Mouse (Mus musculus) adrenal gland, postnatal 36 days (tissue): ENCODE data around the gene Cacna2d1. TPM values are rescaled to one million over a fixed set of nuclear protein-coding genes. Genes with fewer than 3 reads are reported as not detected.

Source experiments
- DNase-seq, 2 experiments: peaks; one replicate each; pipeline ENCODE4 v3.0.0; 2021; ENCODE audit warnings: mixed read lengths in 1 of 2
- total RNA-seq, 2 experiments: library from RNA; stranded (reverse); gene quantifications; 2 replicates each; pipeline ENCODE4 v1.2.3; 2021

Cacna2d1 gene
- total RNA-seq, 2 experiments from 2014 or later: 90.2 to 130 TPM

GRCm38 (mm10) chr5:15982573-15982972 is 48.1 kb downstream of the Cacna2d1 start:
- no peak for DNase-seq

GRCm38 (mm10) chr5:15983354-15983753 is 48.9 kb downstream of the Cacna2d1 start:
- DNase-seq: no peak

DNA sequence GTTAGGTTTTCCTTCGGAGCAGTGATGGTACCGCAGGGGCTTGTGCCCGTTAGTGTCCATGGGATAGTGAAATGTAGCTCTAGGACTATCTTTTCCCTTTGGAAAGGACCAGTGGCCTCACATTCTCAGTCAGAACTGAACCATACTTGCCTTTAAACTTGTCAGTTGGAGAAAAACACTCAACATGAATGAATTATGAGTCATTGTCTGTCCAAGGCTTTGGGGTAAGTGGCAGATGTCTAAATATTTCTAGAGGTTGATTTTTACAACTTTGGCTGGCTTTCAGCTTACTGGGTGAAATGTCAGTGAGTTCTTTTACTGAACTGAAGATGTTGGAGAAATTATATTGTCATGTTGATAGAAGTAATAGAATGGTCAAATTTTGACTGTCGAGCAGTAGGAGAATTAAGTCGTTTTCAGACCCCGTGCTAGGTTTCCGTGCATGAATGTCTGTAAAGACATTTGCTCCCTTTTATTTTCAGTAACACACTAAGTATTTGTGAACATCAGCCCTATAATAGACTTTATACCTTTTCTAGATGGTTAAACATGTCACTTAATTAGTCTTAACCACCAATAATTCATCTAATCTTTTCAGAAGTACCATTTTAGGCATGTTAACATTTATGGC is 50.9 kb downstream of the Cacna2d1 start:
- DNase-seq: no peak

- no peak for DNase-seq
Observed at GRCm38 (mm10) chr5:15985901-15986300, 51.4 kb downstream of the Cacna2d1 start.

GRCm38 (mm10) chr5:15991428-15992139 is 57.1 kb downstream of the Cacna2d1 start:
- DNase-seq: no peak

- DNase-seq: no peak
Observed at GRCm38 (mm10) chr5:15993252-15993944, 58.9 kb downstream of the Cacna2d1 start.

DNA sequence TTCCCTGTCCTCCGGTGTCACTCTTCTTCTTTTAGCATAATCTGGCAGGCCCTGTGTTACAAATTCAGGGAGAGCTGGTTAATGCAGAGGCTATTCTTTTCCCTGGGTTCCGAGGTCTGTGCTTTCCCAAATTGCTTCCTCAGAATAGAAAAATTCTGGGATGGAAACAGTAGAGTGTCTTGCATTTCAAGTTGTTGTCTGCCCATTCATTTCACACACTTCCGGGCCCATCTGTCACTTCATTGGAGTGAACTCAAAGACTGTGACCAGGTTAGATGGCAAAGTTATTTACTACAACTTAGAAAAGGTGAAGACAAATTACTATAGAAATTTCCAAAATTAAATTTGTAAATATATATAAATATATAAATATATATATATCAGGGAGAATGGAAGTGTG is 62.7 kb downstream of the Cacna2d1 start:
- DNase-seq: no peak

DNA sequence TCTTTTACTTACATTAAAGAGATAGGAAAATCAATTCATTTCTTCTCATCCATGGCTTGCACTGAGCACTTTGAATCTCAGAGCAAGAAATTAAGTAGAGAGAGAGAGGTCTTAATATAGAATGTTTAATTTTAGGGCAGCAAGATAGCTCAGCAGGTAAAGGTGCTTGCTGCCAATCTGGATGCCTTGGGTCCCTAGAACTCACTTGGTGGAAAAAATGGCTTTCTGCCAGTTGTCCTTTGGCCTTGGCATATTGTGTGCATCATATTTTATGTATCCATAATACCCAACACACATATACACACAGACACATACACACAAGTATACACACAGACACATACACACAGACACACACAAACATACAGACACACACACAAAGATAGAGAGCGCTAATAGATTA is 63.3 kb downstream of the Cacna2d1 start:
- no peak for DNase-seq

GRCm38 (mm10) chr5:16000917-16001316 is 66.4 kb downstream of the Cacna2d1 start:
- peak; percentile 22 to 27 for DNase-seq

DNA sequence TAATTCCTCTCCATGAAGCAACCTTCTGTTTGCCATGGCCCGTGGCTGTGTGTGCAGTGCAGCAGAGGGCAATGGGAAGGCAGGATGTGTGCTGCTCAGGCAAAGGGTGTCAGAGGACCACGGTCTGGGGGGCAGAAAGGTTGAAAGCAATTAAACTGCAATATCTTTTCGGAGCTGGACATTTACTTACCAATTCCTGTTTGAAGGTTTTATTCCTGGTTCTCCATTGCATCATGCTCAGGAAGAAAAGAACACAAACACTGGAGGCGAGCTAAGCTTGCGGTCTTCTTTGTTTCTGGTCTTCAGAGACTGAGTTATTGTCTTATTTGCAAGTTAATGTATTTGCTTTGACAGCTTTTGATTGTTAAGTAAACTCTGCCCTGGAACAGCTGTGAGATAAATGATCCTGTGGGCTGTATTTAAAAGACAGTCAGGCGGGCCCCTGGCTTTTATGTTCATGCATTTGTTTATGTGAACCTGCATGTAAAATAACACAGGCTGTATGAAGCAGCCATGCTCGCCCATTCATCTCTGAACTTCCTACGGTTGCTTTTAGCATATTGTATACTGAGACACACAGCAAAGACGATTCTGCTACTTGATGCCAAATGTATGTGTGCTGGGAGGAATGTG is 68.1 kb downstream of the Cacna2d1 start:
- DNase-seq: peak in 1 of 2 experiments; percentile 6

DNA sequence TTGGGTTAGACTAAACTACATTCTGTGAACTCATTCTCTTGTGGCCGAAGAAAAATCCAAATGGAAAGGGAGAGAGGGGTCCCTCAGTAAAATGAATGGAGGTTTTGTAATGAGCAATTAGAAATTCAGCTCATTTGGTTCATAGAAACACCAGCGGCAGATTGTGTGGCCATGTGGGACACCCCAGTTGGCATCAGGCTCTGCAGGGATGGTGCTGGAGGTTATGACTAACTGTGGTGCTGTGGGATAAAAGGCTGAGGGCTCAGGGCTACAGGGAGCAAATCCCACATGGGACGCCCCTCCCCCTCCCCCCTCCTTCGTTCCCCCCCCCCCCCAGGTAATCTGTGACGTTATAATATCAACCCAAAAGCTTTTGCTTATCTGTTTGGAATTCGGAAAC is 69.8 kb downstream of the Cacna2d1 start:
- no peak for DNase-seq

- DNase-seq: no peak
Observed at GRCm38 (mm10) chr5:16006964-16007363, 72.5 kb downstream of the Cacna2d1 start.

DNA sequence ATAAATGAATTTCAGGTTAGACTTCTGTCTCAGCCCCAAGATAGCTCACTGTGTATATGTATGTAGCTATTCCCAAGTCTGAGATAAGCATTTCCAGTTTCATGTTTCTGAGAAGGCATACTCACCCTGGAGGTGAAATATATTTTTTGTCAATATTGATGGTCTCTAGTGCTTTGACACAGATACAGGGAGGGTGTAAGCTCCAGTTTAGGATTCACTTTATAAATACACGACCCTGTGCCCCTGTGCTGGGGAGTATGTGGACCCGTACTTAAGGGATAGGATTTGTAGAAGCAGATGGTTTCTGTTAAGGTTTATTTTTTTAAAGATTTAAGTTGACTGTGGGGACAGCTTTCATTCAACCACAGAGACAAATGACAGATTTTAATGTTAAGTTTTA is 79.2 kb downstream of the Cacna2d1 start:
- no peak for DNase-seq

DNA sequence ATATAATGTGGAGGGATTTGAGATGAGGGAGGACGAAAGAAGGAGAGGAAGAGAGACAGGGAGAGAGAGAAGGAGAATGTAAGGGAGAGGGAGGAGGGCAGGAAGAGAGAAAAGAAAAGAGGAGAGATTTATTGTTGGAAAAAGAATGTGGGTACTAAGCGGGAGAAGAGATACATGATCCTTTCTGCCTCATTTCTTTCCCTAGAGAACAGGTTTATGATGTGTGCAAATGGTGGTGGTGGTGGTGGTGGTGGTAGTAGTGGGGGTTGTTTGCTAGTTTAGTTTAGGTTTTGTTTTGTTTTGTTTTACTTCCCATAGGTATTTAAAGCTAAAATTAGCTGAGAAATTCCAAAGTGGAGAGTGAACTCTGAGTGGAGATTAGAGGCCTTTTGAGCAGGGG is 79.9 kb downstream of the Cacna2d1 start:
- no peak for DNase-seq

- DNase-seq: no peak
Observed at GRCm38 (mm10) chr5:16024626-16025417, 90.3 kb downstream of the Cacna2d1 start.

DNA sequence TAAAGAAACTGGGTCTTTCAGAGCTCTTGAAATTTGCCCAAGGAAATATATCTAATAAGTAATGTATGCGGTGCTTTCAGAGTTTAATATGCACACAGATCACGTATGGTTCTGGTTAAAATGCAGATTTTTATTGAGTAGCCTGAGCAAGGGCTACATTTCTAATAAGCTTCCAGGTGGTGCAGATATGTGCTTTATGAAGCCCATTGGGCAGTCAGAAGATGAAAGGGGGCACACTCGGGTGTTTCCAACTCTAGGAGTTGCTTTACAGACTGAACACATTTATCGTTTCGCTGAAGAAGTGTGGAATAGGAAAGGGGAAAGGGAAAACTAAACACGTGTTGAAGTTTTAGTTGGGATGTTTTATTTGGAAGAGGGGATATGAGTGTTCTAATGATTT is 94.4 kb downstream of the Cacna2d1 start:
- no peak for DNase-seq

GRCm38 (mm10) chr5:16029481-16029880 is 95.0 kb downstream of the Cacna2d1 start:
- no peak for DNase-seq

DNA sequence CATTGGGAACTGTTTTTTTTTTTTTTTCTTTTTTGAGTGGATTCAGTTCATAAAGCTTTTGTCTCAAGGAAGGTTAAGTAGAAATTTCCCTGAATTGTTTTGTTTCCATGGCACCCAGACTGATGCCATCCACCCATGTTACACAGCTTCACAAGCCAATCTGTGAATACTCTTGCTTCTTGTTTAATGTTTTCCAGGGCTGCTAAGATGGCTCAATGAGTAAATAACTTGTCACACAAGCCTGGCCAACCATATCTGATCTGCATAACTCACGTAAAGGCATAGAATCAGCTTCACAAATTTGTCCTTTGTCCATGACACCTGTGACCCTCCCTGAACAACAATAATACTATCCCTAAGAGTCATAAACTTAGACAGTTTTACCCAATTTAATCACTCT is 99.1 kb downstream of the Cacna2d1 start:
- DNase-seq: no peak

GRCm38 (mm10) chr5:16035259-16035658 is 100.8 kb downstream of the Cacna2d1 start:
- DNase-seq: no peak

DNA sequence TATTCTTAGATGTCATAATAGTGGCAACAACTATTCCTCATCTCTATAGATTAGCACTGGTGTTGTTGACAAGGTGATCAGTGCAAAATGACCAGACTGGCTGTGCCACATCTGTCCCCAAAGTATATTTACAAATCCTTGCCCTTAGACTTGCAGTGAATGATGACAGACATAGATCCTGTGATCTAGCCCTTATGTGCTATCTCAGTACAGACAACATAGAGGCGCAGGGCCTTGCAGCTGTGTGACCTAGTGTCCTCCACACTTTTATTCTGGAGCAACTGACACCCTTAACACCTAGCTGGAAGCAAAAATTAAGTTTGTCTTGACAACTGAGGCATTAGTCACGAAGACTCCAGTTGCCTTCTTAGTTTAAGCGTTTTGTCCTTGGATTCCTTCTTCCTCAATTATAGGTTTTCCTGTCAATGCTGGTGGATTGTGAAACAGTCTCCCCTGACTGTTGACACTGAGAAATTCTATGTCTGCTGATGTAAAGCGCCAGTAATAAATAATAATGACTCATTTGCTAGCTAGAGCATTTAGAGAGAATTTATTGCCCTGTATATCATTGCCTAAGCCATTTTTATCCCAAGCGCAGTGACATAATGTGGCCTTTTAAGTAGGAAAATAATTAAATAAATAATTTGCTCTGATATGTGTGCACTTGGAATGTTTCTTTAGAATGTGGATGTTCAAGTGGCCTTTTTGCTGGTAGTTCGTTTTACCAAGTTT is 110.8 kb downstream of the Cacna2d1 start:
- no peak for DNase-seq
